Mouse (Mus musculus) forebrain, embryonic 16.5 days (tissue): ENCODE measurements around the gene Gna12. TPM values are rescaled to one million over a fixed set of nuclear protein-coding genes. Genes with fewer than 3 reads are reported as not detected.

Experiments
- ATAC-seq: fragments of 200-750 bp; cut with Nextera tagmentation; 2 replicates; pipeline ENCODE4 v1.8.0; 2017; ENCODE audit warnings: mild to moderate bottlenecking, moderate library complexity
- H3K27ac ChIP-seq: fragments of 300-500 bp; sonication (generic); 2 replicates; pipeline ENCODE4 v1.5.1; 2014; ENCODE audit warnings: low read length, control low read depth
- H3K27me3 ChIP-seq: fragments of 300-500 bp; sonication (generic); replicated peaks from 2 replicates; pipeline ENCODE4 v1.6.1; 2014; ENCODE audit warnings: low read length; ENCODE audit not compliant: control insufficient read depth, insufficient read depth
- H3K36me3 ChIP-seq: fragments of 300-500 bp; sonication (generic); 2 replicates; pipeline ENCODE4 v1.6.1; 2014; ENCODE audit not compliant: control insufficient read depth, insufficient read depth
- H3K4me1 ChIP-seq: fragments of 300-500 bp; sonication (generic); replicated peaks from 2 replicates; pipeline ENCODE4 v1.6.1; 2014; ENCODE audit warnings: low read length; ENCODE audit not compliant: control insufficient read depth, insufficient read depth
- H3K4me2 ChIP-seq: fragments of 300-500 bp; sonication (generic); 2 replicates; pipeline ENCODE4 v1.6.1; 2014; ENCODE audit warnings: mild to moderate bottlenecking, low read length, control low read depth
- H3K4me3 ChIP-seq: fragments of 300-500 bp; sonication (generic); replicated peaks from 2 replicates; pipeline ENCODE4 v1.5.1; 2014; ENCODE audit warnings: mild to moderate bottlenecking, low read length, control low read depth
- H3K9ac ChIP-seq: fragments of 300-500 bp; sonication (generic); replicated peaks from 2 replicates; pipeline ENCODE4 v1.6.1; 2014; ENCODE audit warnings: low read depth, low read length, control low read depth
- H3K9me3 ChIP-seq: fragments of 300-500 bp; sonication (generic); 2 replicates; pipeline ENCODE4 v1.6.1; 2016; ENCODE audit warnings: low read length; ENCODE audit not compliant: control insufficient read depth
- WGBS: fragments of 180-500 bp; shearing (Covaris S2); extraction: QIAGEN DNeasy Blood & Tissue Kit; methylation state at CpG from one replicate; pipeline ENCODE4 v1.1.7; 2014; 5-methylcytosine and 5-hydroxymethylcytosine counted together
- polyA plus RNA-seq: library from polyadenylated mRNA; unstranded; fragments of >200 nt; fragmentation: Nextera tagmentation; extraction: Ambion mirVana; gene quantifications from 2 replicates; pipeline ENCODE4 v1.2.1, GENCODE M21; 2015

The Gna12 gene
- polyA plus RNA-seq, 1 experiment from 2014 or later, result 13.5 TPM

GRCm38 (mm10) chr5:140781122-140781521 lies 49.1 kb downstream of the Gna12 start:
- Histone ChIP-seq H3K4me3 (no peak overlapping the region), H3K9ac (no peak overlapping the region), H3K4me1 (peaks cover 3% of the 10 kb centered on the region; the same call in 1 of the 2 replicates), H3K9me3 (no peaks in the 10 kb centered on the region), H3K27ac (no peak overlapping the region), H3K27me3 (no peaks in the 10 kb centered on the region), H3K4me2 (no peak overlapping the region), H3K36me3 (peaks cover 15% of the 10 kb centered on the region)
- WGBS, result 91% methylated on average over 5 of the region's 5 CpGs
- ATAC-seq, result no peak

GRCm38 (mm10) chr5:140776968-140777367 lies 53.3 kb downstream of the Gna12 start:
- Histone ChIP-seq H3K36me3 (no peaks in the 10 kb centered on the region), H3K27me3 (no peaks in the 10 kb centered on the region), H3K4me3 (no peak overlapping the region), H3K27ac (no peak overlapping the region), H3K9ac (no peak overlapping the region), H3K4me1 (peaks cover 1% of the 10 kb centered on the region; the same call in 1 of the 2 replicates), H3K9me3 (no peaks in the 10 kb centered on the region), H3K4me2 (no peak overlapping the region)
- no peak for ATAC-seq
- WGBS, result 86% methylated on average over 9 of the region's 9 CpGs

GRCm38 (mm10) chr5:140775111-140775510 lies 55.1 kb downstream of the Gna12 start:
- no peaks in the 10 kb centered on the region for H3K27me3 ChIP-seq
- H3K9me3 ChIP-seq, result no peaks in the 10 kb centered on the region
- H3K36me3 ChIP-seq, result no peaks in the 10 kb centered on the region
- no peak overlapping the region for H3K4me3 ChIP-seq
- no peak overlapping the region for H3K4me2 ChIP-seq
- ATAC-seq, result no peak
- H3K4me1 ChIP-seq, result peaks cover 7% of the 10 kb centered on the region
- WGBS, result 94% methylated on average over 4 of the region's 4 CpGs
- H3K9ac ChIP-seq, result no peak overlapping the region
- H3K27ac ChIP-seq, result no peak overlapping the region

DNA sequence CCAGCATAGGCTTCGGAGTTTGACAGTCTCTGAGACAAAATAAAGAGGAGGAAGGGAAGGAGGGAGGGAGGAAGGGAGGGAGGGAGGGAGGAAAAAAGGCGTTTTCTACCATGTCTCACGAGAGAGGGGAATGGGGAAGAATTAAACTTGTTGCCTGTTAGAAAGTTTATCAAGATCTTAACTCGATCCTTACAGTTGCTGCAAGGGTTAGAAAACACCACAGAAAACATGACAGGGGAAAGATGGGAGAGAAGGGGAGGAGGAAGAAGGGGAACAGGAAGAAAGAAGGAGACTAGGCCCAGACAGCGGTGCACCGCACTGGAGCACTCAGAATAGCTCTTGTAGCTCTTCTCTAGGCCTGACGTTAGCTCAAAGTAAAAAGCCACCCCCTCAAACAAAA lies 58.1 kb downstream of the Gna12 start:
- H3K27me3 ChIP-seq, result no peaks in the 10 kb centered on the region
- no peak overlapping the region for H3K9ac ChIP-seq
- ATAC-seq, result no peak
- WGBS, result 61% methylated on average over 7 of the region's 7 CpGs
- H3K27ac ChIP-seq, result no peak overlapping the region
- H3K4me2 ChIP-seq, result no peak overlapping the region
- H3K36me3 ChIP-seq, result no peaks in the 10 kb centered on the region
- no peaks in the 10 kb centered on the region for H3K9me3 ChIP-seq
- H3K4me1 ChIP-seq, result peaks cover 21% of the 10 kb centered on the region
- no peak overlapping the region for H3K4me3 ChIP-seq

DNA sequence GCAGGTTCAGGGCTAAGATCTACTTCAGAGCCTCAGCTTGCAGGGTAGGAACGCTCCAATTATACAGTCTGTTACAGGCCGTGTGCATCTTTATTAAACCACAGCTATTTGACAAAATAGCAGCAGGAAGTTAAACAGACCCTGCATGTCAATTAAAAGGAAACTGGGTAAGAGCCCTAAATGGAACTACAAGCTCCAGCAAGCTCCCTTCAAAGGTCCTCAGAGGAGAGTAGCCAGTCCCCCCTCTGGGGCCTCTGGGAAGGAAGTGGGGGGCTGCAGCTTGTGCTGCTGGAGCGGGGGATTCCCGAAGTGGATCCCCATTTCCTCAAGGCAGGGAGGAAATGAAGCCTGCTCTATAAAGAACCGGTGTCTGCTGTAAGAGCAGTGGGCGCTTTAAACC lies 58.6 kb downstream of the Gna12 start:
- H3K27me3 ChIP-seq, result no peaks in the 10 kb centered on the region
- 0 out of 2 replicates have a peak overlapping the region, but pooled peaks have one; percentile 20 for H3K27ac ChIP-seq
- no peak overlapping the region for H3K4me2 ChIP-seq
- no peak overlapping the region for H3K4me3 ChIP-seq
- no peaks in the 10 kb centered on the region for H3K36me3 ChIP-seq
- WGBS, result 29% methylated on average over 6 of the region's 6 CpGs
- H3K4me1 ChIP-seq, result peaks cover 21% of the 10 kb centered on the region
- H3K9ac ChIP-seq, result no peak overlapping the region
- H3K9me3 ChIP-seq, result no peaks in the 10 kb centered on the region
- no peak; the same call in 1 of the 2 replicates for ATAC-seq

GRCm38 (mm10) chr5:140768333-140768732 lies 61.9 kb downstream of the Gna12 start:
- H3K27me3 ChIP-seq, result no peaks in the 10 kb centered on the region
- no peak for ATAC-seq
- 61% methylated on average over 5 of the region's 5 CpGs for WGBS

DNA sequence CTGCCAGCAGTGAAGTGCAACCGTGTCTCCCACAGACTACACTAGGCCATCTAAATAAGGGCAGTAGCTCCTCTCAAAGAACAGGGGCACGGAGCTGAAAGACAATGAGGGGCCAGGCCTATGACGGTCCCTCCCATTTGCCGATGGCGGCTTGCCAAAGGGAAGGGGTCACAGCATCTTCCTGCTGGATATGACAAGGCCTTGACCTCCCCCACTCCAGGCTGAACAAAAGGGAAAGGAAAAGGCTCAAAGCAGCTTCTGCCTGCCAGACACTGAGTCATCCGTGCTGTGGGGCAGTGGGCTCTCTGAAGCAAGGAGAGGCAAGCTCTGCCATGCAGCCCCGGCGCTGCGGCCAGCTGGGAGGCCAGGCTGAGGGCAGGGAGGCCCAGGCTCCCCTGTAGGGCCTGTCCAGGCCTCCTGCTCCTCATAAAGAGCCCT lies 62.5 kb downstream of the Gna12 start:
- Histone ChIP-seq H3K27me3 (no peaks in the 10 kb centered on the region), H3K4me2 (no peak overlapping the region), H3K4me3 (no peak overlapping the region), H3K36me3 (no peaks in the 10 kb centered on the region), H3K4me1 (peaks cover 21% of the 10 kb centered on the region), H3K27ac (peak overlapping the region; percentile 68), H3K9me3 (no peaks in the 10 kb centered on the region), H3K9ac (peak overlapping the region; percentile 23; the same call in 1 of the 2 replicates)
- WGBS, result 8% methylated on average over 9 of the region's 9 CpGs
- ATAC-seq, result peak; percentile 76

More at GRCm38 (mm10) chr5:140768333-140768732, 61.9 kb downstream of the Gna12 start:
- H3K27ac ChIP-seq, result peak overlapping the region; percentile 68; the same call in 1 of the 2 replicates
- no peaks in the 10 kb centered on the region for H3K9me3 ChIP-seq
- no peak overlapping the region for H3K4me3 ChIP-seq
- no peaks in the 10 kb centered on the region for H3K36me3 ChIP-seq
- H3K4me1 ChIP-seq, result peaks cover 21% of the 10 kb centered on the region
- H3K9ac ChIP-seq, result no peak overlapping the region
- no peak overlapping the region for H3K4me2 ChIP-seq

DNA sequence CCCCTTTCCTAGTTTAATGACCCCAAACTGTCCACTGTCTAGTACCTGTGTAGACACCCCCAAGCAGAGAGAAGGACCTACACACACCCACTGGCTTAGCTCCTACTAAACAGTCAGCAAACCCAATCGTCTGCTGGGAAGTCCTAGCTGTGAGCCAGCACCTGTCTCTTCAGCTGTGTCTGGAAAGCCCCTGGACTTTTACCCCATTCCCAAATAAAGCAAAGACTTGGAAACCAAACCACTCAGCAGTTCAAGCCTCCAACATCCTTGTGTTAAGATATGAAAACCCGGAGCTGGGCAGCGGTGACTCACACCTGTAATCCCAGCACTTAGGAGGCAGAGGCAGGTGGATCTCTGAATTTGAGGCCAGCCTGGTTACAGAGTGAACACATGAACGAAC lies 63.7 kb downstream of the Gna12 start:
- 90% methylated on average over 4 of the region's 4 CpGs for WGBS
- Histone ChIP-seq H3K4me2 (no peak overlapping the region), H3K36me3 (no peaks in the 10 kb centered on the region), H3K27me3 (no peaks in the 10 kb centered on the region), H3K27ac (no peak overlapping the region), H3K4me3 (no peak overlapping the region), H3K9ac (no peak overlapping the region), H3K9me3 (no peaks in the 10 kb centered on the region), H3K4me1 (peaks cover 16% of the 10 kb centered on the region)
- ATAC-seq, result no peak

DNA sequence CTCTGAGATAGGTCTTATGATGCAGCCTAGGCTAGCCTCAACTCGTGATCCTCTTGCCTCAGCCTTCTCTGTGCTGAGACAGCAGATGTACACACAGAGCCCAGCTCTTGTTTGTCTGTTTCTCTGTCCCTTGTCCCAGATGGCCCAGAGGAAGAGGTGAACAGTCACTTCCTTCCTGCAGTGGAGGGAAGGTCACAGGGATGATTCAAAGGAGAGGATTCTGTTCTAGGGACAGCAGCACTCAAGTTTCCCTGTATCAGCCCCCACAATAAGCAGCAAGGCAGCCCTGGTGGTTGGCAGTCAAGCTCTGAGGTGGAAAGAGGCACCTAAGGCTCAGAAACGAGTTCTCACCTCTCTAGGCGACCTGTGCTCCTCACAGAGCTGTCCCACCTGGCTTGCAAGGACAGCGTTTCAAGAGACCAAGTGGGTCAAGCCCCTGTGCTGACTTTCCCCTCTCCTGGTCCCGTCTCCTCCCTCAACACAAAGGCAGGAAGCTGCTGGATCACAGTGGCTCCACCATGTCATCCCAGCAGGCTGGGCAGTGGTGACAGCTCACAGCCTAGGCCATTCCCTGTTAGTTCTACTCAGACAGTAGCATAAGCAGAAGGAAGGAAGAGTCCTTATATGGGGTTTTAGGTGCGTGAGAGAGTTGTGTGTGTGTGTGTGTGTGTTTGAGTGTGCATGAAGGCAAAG lies 65.2 kb downstream of the Gna12 start:
- ATAC-seq, result no peak
- Histone ChIP-seq H3K9me3 (no peaks in the 10 kb centered on the region), H3K27me3 (no peaks in the 10 kb centered on the region), H3K9ac (no peak overlapping the region), H3K4me1 (peaks cover 14% of the 10 kb centered on the region), H3K4me2 (no peak overlapping the region), H3K36me3 (peaks cover 8% of the 10 kb centered on the region; the same call in 1 of the 2 replicates), H3K4me3 (no peak overlapping the region), H3K27ac (no peak overlapping the region)
- 77% methylated on average over 6 of the region's 6 CpGs for WGBS
